Mouse (Mus musculus): ENCODE results near the gene Fgf5. TPM values are rescaled to one million over a fixed set of nuclear protein-coding genes. Genes with fewer than 3 reads are reported as not detected.

Fgf5 gene
- polyA plus RNA-seq, 2 experiments from 2014 or later: not detected

GRCm38 (mm10) chr5:98305673-98306072 lies 51.7 kb downstream of the Fgf5 start:
- no peak for ATAC-seq

- ATAC-seq: no peak
These were observed 52.5 kb downstream of the Fgf5 start for GRCm38 (mm10) chr5:98306528-98306927.

GRCm38 (mm10) chr5:98326625-98327024 lies 72.6 kb downstream of the Fgf5 start:
- ATAC-seq: no peak

Other genes starting within 250 kb of the Fgf5 start
- gene Antxr2, start 223.1 kb upstream of the Fgf5 start, polyA plus RNA-seq (2017; shearing (Covaris generic)): 10 to 100 TPM; 11.5 to 12.6 TPM
- not detected for gene Prdm8, start 87.0 kb upstream of the Fgf5 start, polyA plus RNA-seq (2017; shearing (Covaris generic))
- gene Cfap299, start 75.1 kb downstream of the Fgf5 start, polyA plus RNA-seq (2017; shearing (Covaris generic)): not detected

All from CD4-positive, CD25-positive, alpha-beta regulatory T cell, adult 4 months (primary cell).